Mouse (Mus musculus): ENCODE results near the gene Trp73. TPM values are rescaled to one million over a fixed set of nuclear protein-coding genes. Genes with fewer than 3 reads are reported as not detected.

Trp73 gene
- polyA plus RNA-seq, 1 experiment from 2014 or later, result 0.84 TPM

GRCm38 (mm10) chr4:154137139-154137538, 2.9 kb downstream of the Trp73 start:
- ATAC-seq, result no peak
- Histone ChIP-seq H3K27me3 (replicated peaks; ENCODE audit: control insufficient read depth, insufficient read depth, low read length) (peaks cover 42% of the 10 kb centered on the region), H3K36me3 (ENCODE audit: control insufficient read depth, insufficient read depth, low read length) (no peaks in the 10 kb centered on the region), H3K4me1 (ENCODE audit: control insufficient read depth, insufficient read depth, low read depth, low read length) (peaks cover 23% of the 10 kb centered on the region), H3K9ac (ENCODE audit: low read depth, low read length) (no peak overlapping the region), H3K27ac (ENCODE audit: low read depth, low read length) (no peak overlapping the region), H3K4me2 (ENCODE audit: low read length) (no peak overlapping the region), H3K9me3 (ENCODE audit: control insufficient read depth, low read length) (no peaks in the 10 kb centered on the region), H3K4me3 (ENCODE audit: low read length) (no peak overlapping the region)
- WGBS, result 65% methylated on average over 5 of the region's 5 CpGs

GRCm38 (mm10) chr4:154134803-154135202, 5.2 kb downstream of the Trp73 start:
- no peak for ATAC-seq
- H3K9me3 ChIP-seq (ENCODE audit: control insufficient read depth, low read length), result no peaks in the 10 kb centered on the region
- no peak overlapping the region for H3K4me3 ChIP-seq (ENCODE audit: low read length)
- peaks cover 30% of the 10 kb centered on the region for H3K27me3 ChIP-seq (replicated peaks; ENCODE audit: control insufficient read depth, insufficient read depth, low read length)
- no peaks in the 10 kb centered on the region for H3K36me3 ChIP-seq (ENCODE audit: control insufficient read depth, insufficient read depth, low read length)
- peaks cover 5% of the 10 kb centered on the region for H3K4me1 ChIP-seq (ENCODE audit: control insufficient read depth, insufficient read depth, low read depth, low read length)
- no peak overlapping the region for H3K27ac ChIP-seq (ENCODE audit: low read depth, low read length)
- no peak overlapping the region for H3K9ac ChIP-seq (ENCODE audit: low read depth, low read length)
- 65% methylated on average over 4 of the region's 4 CpGs for WGBS
- H3K4me2 ChIP-seq (ENCODE audit: low read length), result no peak overlapping the region

GRCm38 (mm10) chr4:154131894-154132293, 8.1 kb downstream of the Trp73 start:
- no peak overlapping the region for H3K4me3 ChIP-seq (ENCODE audit: low read length)
- no peak overlapping the region for H3K4me2 ChIP-seq (ENCODE audit: low read length)
- no peak overlapping the region for H3K9ac ChIP-seq (ENCODE audit: low read depth, low read length)
- no peak overlapping the region for H3K27ac ChIP-seq (ENCODE audit: low read depth, low read length)
- H3K36me3 ChIP-seq (ENCODE audit: control insufficient read depth, insufficient read depth, low read length), result no peaks in the 10 kb centered on the region
- WGBS, result 80% methylated on average over 4 of the region's 4 CpGs
- ATAC-seq, result no peak
- peaks cover 8% of the 10 kb centered on the region for H3K27me3 ChIP-seq (replicated peaks; ENCODE audit: control insufficient read depth, insufficient read depth, low read length)
- H3K9me3 ChIP-seq (ENCODE audit: control insufficient read depth, low read length), result no peaks in the 10 kb centered on the region
- H3K4me1 ChIP-seq (ENCODE audit: control insufficient read depth, insufficient read depth, low read depth, low read length), result no peaks in the 10 kb centered on the region

- no peak overlapping the region for H3K4me2 ChIP-seq (ENCODE audit: low read length)
- no peak overlapping the region for H3K9ac ChIP-seq (ENCODE audit: low read depth, low read length)
- H3K27me3 ChIP-seq (replicated peaks; ENCODE audit: control insufficient read depth, insufficient read depth, low read length), result peaks cover 2% of the 10 kb centered on the region; the same call in 1 of the 2 replicates
- H3K36me3 ChIP-seq (ENCODE audit: control insufficient read depth, insufficient read depth, low read length), result no peaks in the 10 kb centered on the region
- no peak overlapping the region for H3K4me3 ChIP-seq (ENCODE audit: low read length)
- no peaks in the 10 kb centered on the region for H3K4me1 ChIP-seq (ENCODE audit: control insufficient read depth, insufficient read depth, low read depth, low read length)
- no peak overlapping the region for H3K27ac ChIP-seq (ENCODE audit: low read depth, low read length)
- no peak for ATAC-seq
- no peaks in the 10 kb centered on the region for H3K9me3 ChIP-seq (ENCODE audit: control insufficient read depth, low read length)
These were observed 10.1 kb downstream of the Trp73 start for GRCm38 (mm10) chr4:154129950-154130349.

- Histone ChIP-seq H3K9me3 (ENCODE audit: control insufficient read depth, low read length) (no peaks in the 10 kb centered on the region), H3K4me1 (ENCODE audit: control insufficient read depth, insufficient read depth, low read depth, low read length) (no peaks in the 10 kb centered on the region), H3K36me3 (ENCODE audit: control insufficient read depth, insufficient read depth, low read length) (no peaks in the 10 kb centered on the region), H3K9ac (ENCODE audit: low read depth, low read length) (no peak overlapping the region), H3K27me3 (replicated peaks; ENCODE audit: control insufficient read depth, insufficient read depth, low read length) (peaks cover 2% of the 10 kb centered on the region; the same call in 1 of the 2 replicates), H3K4me2 (ENCODE audit: low read length) (no peak overlapping the region), H3K27ac (ENCODE audit: low read depth, low read length) (no peak overlapping the region), H3K4me3 (ENCODE audit: low read length) (no peak overlapping the region)
- WGBS, result 86% methylated on average over 3 of the region's 3 CpGs
- ATAC-seq, result no peak
These were observed 12.7 kb downstream of the Trp73 start for GRCm38 (mm10) chr4:154127273-154127672.

GRCm38 (mm10) chr4:154125202-154125601, 14.8 kb downstream of the Trp73 start:
- H3K4me1 ChIP-seq (ENCODE audit: control insufficient read depth, insufficient read depth, low read depth, low read length), result no peaks in the 10 kb centered on the region
- no peak overlapping the region for H3K27ac ChIP-seq (ENCODE audit: low read depth, low read length)
- 72% methylated on average over 5 of the region's 5 CpGs for WGBS
- H3K9me3 ChIP-seq (ENCODE audit: control insufficient read depth, low read length), result no peaks in the 10 kb centered on the region
- H3K27me3 ChIP-seq (replicated peaks; ENCODE audit: control insufficient read depth, insufficient read depth, low read length), result peaks cover 2% of the 10 kb centered on the region; the same call in 1 of the 2 replicates
- no peak for ATAC-seq
- no peak overlapping the region for H3K4me2 ChIP-seq (ENCODE audit: low read length)
- no peak overlapping the region for H3K9ac ChIP-seq (ENCODE audit: low read depth, low read length)
- no peak overlapping the region for H3K4me3 ChIP-seq (ENCODE audit: low read length)
- no peaks in the 10 kb centered on the region for H3K36me3 ChIP-seq (ENCODE audit: control insufficient read depth, insufficient read depth, low read length)

GRCm38 (mm10) chr4:154123553-154123952, 16.5 kb downstream of the Trp73 start:
- H3K4me2 ChIP-seq (ENCODE audit: low read length), result no peak overlapping the region
- H3K27ac ChIP-seq (ENCODE audit: low read depth, low read length), result no peak overlapping the region
- H3K36me3 ChIP-seq (ENCODE audit: control insufficient read depth, insufficient read depth, low read length), result no peaks in the 10 kb centered on the region
- H3K4me3 ChIP-seq (ENCODE audit: low read length), result no peak overlapping the region
- H3K9me3 ChIP-seq (ENCODE audit: control insufficient read depth, low read length), result no peaks in the 10 kb centered on the region
- 82% methylated on average over 6 of the region's 6 CpGs for WGBS
- no peaks in the 10 kb centered on the region for H3K4me1 ChIP-seq (ENCODE audit: control insufficient read depth, insufficient read depth, low read depth, low read length)
- H3K9ac ChIP-seq (ENCODE audit: low read depth, low read length), result no peak overlapping the region
- no peaks in the 10 kb centered on the region; the same call in 1 of the 2 replicates for H3K27me3 ChIP-seq (replicated peaks; ENCODE audit: control insufficient read depth, insufficient read depth, low read length)
- no peak for ATAC-seq

- no peak for ATAC-seq
- no peak overlapping the region for H3K9ac ChIP-seq (ENCODE audit: low read depth, low read length)
- H3K36me3 ChIP-seq (ENCODE audit: control insufficient read depth, insufficient read depth, low read length), result no peaks in the 10 kb centered on the region
- no peaks in the 10 kb centered on the region for H3K4me1 ChIP-seq (ENCODE audit: control insufficient read depth, insufficient read depth, low read depth, low read length)
- no peaks in the 10 kb centered on the region for H3K9me3 ChIP-seq (ENCODE audit: control insufficient read depth, low read length)
- no peak overlapping the region for H3K4me3 ChIP-seq (ENCODE audit: low read length)
- H3K4me2 ChIP-seq (ENCODE audit: low read length), result no peak overlapping the region
- H3K27me3 ChIP-seq (replicated peaks; ENCODE audit: control insufficient read depth, insufficient read depth, low read length), result no peaks in the 10 kb centered on the region; the same call in 1 of the 2 replicates
- WGBS, result 73% methylated on average over 7 of the region's 7 CpGs
- H3K27ac ChIP-seq (ENCODE audit: low read depth, low read length), result no peak overlapping the region
These were observed 17.6 kb downstream of the Trp73 start for GRCm38 (mm10) chr4:154122374-154122773.

- no peak for ATAC-seq
- Histone ChIP-seq H3K9me3 (ENCODE audit: control insufficient read depth, low read length) (no peaks in the 10 kb centered on the region), H3K36me3 (ENCODE audit: control insufficient read depth, insufficient read depth, low read length) (no peaks in the 10 kb centered on the region), H3K27me3 (replicated peaks; ENCODE audit: control insufficient read depth, insufficient read depth, low read length) (no peaks in the 10 kb centered on the region; the same call in 1 of the 2 replicates), H3K4me1 (ENCODE audit: control insufficient read depth, insufficient read depth, low read depth, low read length) (no peaks in the 10 kb centered on the region), H3K27ac (ENCODE audit: low read depth, low read length) (no peak overlapping the region), H3K4me2 (ENCODE audit: low read length) (no peak overlapping the region), H3K9ac (ENCODE audit: low read depth, low read length) (no peak overlapping the region), H3K4me3 (ENCODE audit: low read length) (no peak overlapping the region)
- 77% methylated on average over 11 of the region's 11 CpGs for WGBS
These were observed 18.2 kb downstream of the Trp73 start for GRCm38 (mm10) chr4:154121800-154122199.

- Histone ChIP-seq H3K36me3 (ENCODE audit: control insufficient read depth, insufficient read depth, low read length) (no peaks in the 10 kb centered on the region), H3K9me3 (ENCODE audit: control insufficient read depth, low read length) (no peaks in the 10 kb centered on the region), H3K27me3 (replicated peaks; ENCODE audit: control insufficient read depth, insufficient read depth, low read length) (no peaks in the 10 kb centered on the region; the same call in 1 of the 2 replicates), H3K4me2 (ENCODE audit: low read length) (no peak overlapping the region), H3K4me3 (ENCODE audit: low read length) (no peak overlapping the region), H3K27ac (ENCODE audit: low read depth, low read length) (no peak overlapping the region), H3K4me1 (ENCODE audit: control insufficient read depth, insufficient read depth, low read depth, low read length) (no peaks in the 10 kb centered on the region), H3K9ac (ENCODE audit: low read depth, low read length) (no peak overlapping the region)
- 79% methylated on average over 9 of the region's 9 CpGs for WGBS
- ATAC-seq, result no peak
These were observed 20.8 kb downstream of the Trp73 start for GRCm38 (mm10) chr4:154119208-154119607.

Data from hindbrain, embryonic 16.5 days (tissue).